Mouse (Mus musculus) small intestine, adult 2 months (tissue): Measurements from ENCODE around the gene Ccnb2. TPM values are rescaled to one million over a fixed set of nuclear protein-coding genes. Genes with fewer than 3 reads are reported as not detected.
A peak's percentile ranks its signal among the peaks of the same experiment; 100 is the strongest.

Source experiments
- H3K27ac ChIP-seq: fragments of 200-500 bp; 2 replicates; pipeline ENCODE4 v1.5.1; 2012; ENCODE audit warnings: low read depth, low read length, control low read depth, inconsistent platforms; ENCODE audit not compliant: insufficient read depth
- H3K27me3 ChIP-seq: fragments of 200-500 bp; 2 replicates; pipeline ENCODE4 v1.6.1; 2012; ENCODE audit warnings: mild to moderate bottlenecking, moderate library complexity, low read length, inconsistent platforms; ENCODE audit not compliant: control insufficient read depth, insufficient read depth
- H3K36me3 ChIP-seq: fragments of 200-500 bp; 2 replicates; pipeline ENCODE4 v1.6.1; 2012; ENCODE audit warnings: mild to moderate bottlenecking, low read length, control low read depth, inconsistent platforms; ENCODE audit not compliant: control insufficient read depth, insufficient read depth
- H3K4me1 ChIP-seq: fragments of 200-500 bp; 2 replicates; pipeline ENCODE4 v1.6.1; 2012; ENCODE audit warnings: low read length, inconsistent platforms, mixed read lengths; ENCODE audit not compliant: control insufficient read depth, insufficient read depth, insufficient read length
- H3K4me3 ChIP-seq: fragments of 200-500 bp; 2 replicates; pipeline ENCODE4 v1.5.1; 2012; ENCODE audit warnings: low read depth, mild to moderate bottlenecking, control low read depth, inconsistent platforms, low read length, moderate library complexity
- CTCF ChIP-seq: fragments of 200-500 bp; IDR thresholded peaks from 2 replicates; pipeline ENCODE4 v1.5.1; 2012; ENCODE audit warnings: low read depth, mild to moderate bottlenecking, control low read depth, inconsistent platforms, low read length, moderate library complexity, mixed read lengths; ENCODE audit not compliant: insufficient replicate concordance, insufficient read length; ENCODE audit errors: extremely low read depth
- POLR2A ChIP-seq: fragments of 200-500 bp; IDR thresholded peaks from 2 replicates; pipeline ENCODE4 v1.6.1; 2012; ENCODE audit warnings: low read depth, mild to moderate bottlenecking, control low read depth, inconsistent platforms, low read length, moderate library complexity
- WGBS: fragments of 180-500 bp; shearing (Covaris S2); methylation state at CpG from one replicate; pipeline ENCODE4 v1.1.7; 2018; 5-methylcytosine and 5-hydroxymethylcytosine counted together
- polyA plus RNA-seq: library from polyadenylated mRNA; depleted of rRNA; stranded (reverse); fragments of >200 nt; gene quantifications from 2 replicates; pipeline ENCODE4 v1.2.3, GENCODE M21; 2012

The Ccnb2 gene
- polyA plus RNA-seq, 1 experiment = 17.6 TPM

DNA sequence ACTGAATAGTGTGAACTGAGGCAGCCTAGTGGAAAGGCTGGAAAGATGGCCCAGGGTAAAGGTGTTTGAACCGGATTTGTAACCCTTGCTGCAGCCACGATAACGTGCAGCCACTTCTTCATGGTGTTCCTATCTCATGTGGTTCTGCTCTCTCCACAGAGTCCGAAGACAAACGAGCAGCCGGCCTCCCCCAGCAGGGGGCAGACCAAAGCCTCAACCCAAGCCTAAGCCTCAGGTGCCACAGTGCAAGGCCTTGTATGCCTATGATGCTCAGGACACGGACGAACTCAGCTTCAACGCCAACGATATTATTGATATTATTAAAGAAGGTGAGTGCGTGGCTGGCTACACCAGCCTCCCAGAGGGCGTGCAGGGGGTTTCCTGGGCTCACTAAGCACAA lies 25.7 kb downstream of the Ccnb2 start:
- peaks cover 43% of the 10 kb centered on the region for H3K36me3 ChIP-seq
- no peak overlapping the region for H3K4me3 ChIP-seq
- no peak for TF ChIP-seq CTCF
- WGBS = 91% methylated on average over 12 of the region's 12 CpGs
- H3K27ac ChIP-seq = no peak overlapping the region
- H3K27me3 ChIP-seq = no peaks in the 10 kb centered on the region
- no peaks in the 10 kb centered on the region; the same call in 1 of the 2 replicates for H3K4me1 ChIP-seq

DNA sequence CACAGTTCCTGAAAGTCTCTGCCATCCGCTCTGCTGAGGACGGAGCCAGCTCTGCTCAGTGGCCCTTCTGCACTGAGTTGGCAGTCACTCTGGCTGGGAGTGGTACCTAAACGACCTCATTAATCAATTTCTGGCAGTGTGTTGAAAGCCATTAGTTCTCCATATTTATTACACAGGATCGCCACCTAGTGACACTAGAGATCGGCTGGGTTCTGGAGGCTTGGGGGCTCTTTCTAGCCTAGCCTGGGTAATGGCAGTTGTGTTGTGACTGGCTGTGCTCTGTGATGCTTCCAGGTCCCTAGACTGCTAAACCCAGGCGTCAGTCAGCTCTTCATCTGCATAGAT lies 28.8 kb downstream of the Ccnb2 start:
- 6% methylated on average over 6 of the region's 6 CpGs for WGBS
- no peaks in the 10 kb centered on the region for H3K27me3 ChIP-seq
- no peak overlapping the region for H3K27ac ChIP-seq
- TF ChIP-seq POLR2A (no peak), CTCF (peak; percentile 39; the same call in 1 of the 2 replicates)
- no peak overlapping the region for H3K4me3 ChIP-seq
- no peaks in the 10 kb centered on the region; the same call in 1 of the 2 replicates for H3K4me1 ChIP-seq
- H3K36me3 ChIP-seq = peaks cover 36% of the 10 kb centered on the region

DNA sequence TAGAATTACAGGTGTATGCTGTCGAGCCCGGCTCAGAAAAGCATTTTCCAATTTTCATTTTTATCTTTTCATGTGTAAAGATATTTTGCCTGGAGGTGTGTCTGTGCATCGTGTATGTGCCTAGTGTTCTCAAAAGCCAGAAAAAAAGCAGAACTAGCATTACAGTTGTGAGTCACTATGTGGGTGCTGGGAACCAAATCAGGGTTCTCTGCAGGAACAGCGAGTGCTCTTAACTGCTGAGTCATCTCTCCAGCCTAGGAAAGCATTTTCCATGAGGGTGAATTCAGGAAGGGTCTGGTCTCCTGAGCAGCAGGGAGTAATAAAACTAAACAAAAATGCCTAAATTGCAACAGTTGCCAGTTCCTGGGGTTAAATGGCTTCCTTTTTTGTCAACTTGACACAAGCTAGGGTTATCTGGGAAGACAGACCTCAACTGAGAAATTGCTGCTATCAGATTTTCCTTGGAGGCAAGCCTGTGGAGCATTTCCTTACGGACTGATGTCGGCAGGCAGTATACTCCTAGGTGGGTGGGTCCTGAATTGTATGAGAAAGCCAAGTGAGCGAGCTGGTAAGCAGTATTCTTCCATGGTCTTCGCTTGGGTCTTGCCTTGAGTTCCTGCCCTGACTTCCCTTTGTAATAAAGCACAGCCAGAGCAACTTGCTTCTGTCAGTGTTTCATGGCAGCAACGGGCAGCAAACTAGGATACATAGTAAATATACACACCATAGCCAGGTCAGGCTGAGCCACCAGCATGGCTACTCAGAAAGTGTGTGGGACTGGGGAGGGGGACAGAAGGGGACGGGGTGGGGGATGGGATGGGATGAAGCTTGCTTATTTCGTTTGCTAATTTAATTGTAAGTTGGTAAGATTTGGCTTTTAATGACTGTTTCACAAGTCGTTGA lies 29.4 kb downstream of the Ccnb2 start:
- H3K27me3 ChIP-seq = no peaks in the 10 kb centered on the region
- no peak overlapping the region for H3K27ac ChIP-seq
- no peaks in the 10 kb centered on the region; the same call in 1 of the 2 replicates for H3K4me1 ChIP-seq
- no peak overlapping the region for H3K4me3 ChIP-seq
- TF ChIP-seq CTCF (no peak), POLR2A (no peak)
- WGBS = 65% methylated on average over 12 of the region's 12 CpGs
- peaks cover 37% of the 10 kb centered on the region for H3K36me3 ChIP-seq

DNA sequence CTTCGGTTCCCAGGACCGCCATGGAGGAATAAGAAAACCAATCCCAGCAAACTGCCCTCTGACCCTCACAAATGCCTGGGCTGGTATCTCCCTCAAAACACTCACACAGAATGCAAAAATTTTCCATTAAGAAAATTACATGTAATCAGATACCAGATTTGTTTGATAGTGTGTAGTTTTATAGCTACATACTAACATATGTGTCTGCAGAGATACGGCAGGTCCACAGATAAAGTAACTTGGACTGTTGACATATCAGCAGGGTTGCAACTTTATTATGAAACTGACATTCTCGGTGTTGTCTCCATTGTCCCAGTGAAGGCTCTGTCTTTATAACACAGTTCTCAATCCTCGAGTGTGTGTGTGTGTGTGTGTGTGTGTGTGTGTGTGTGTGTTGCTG lies 30.3 kb downstream of the Ccnb2 start:
- no peak overlapping the region for H3K27ac ChIP-seq
- H3K27me3 ChIP-seq = no peaks in the 10 kb centered on the region
- TF ChIP-seq CTCF = no peak
- TF ChIP-seq POLR2A = no peak
- no peak overlapping the region for H3K4me3 ChIP-seq
- 91% methylated on average over 5 of the region's 5 CpGs for WGBS
- no peaks in the 10 kb centered on the region; the same call in 1 of the 2 replicates for H3K4me1 ChIP-seq
- peaks cover 35% of the 10 kb centered on the region for H3K36me3 ChIP-seq

DNA sequence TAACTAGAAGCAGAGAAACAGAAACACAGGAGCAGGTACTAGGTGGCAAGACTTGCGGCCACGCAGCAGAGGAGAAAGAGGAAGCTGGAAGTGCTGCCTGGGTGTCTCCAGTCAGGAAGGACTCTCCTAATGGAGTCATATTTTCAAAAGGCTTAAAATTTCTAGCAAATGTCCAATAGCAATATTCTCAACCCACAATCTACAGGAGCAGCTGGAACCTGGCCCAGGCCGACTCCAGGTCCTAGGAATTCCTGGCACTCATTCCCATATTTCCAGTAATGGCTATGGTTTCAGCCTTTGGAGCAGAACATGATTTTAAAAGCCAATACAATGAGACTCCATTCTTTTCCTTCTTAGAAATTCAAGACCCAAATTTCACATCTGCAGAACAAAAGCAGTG lies 31.8 kb downstream of the Ccnb2 start:
- no peaks in the 10 kb centered on the region; the same call in 1 of the 2 replicates for H3K4me1 ChIP-seq
- H3K27ac ChIP-seq = no peak overlapping the region
- peaks cover 34% of the 10 kb centered on the region for H3K36me3 ChIP-seq
- no peak overlapping the region for H3K4me3 ChIP-seq
- no peaks in the 10 kb centered on the region for H3K27me3 ChIP-seq
- TF ChIP-seq CTCF (no peak), POLR2A (no peak)
- WGBS = 85% methylated on average over 3 of the region's 3 CpGs

DNA sequence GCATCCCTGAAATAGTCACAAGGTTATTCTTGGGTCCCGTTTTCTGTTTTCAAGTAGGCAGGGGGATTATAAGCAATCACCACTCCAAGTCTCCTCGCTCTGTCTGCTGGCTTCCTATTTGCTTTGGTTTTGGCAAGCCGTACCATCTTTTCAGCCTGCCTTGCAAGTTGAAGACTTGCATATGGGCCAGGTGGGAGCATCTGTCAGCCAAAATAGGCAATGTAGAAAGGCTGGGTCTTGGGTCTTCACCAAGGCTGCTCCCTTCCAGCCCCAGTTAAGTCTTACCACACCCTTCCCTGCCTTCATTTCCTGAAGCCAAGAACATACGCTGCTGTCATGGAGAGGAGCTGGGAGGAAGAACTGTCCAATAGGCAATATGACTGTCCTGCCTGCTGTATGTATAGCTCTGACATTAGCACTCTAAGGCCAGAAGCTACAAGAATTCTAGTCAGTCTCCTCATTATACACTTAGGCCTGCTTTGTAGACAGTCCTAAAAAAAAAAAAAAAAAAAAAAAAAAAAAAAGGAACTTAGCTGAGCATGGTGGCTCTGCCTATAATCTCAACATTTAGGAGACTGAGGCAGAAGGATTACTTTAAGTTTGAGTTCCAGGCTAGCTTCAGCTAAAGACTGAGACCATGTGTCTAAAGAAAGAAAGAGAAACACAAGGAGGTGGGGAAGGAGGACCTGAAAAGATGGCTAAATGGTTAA lies 33.8 kb downstream of the Ccnb2 start:
- Histone ChIP-seq H3K27me3 (no peaks in the 10 kb centered on the region), H3K4me3 (no peak overlapping the region), H3K36me3 (peaks cover 38% of the 10 kb centered on the region), H3K4me1 (no peaks in the 10 kb centered on the region; the same call in 1 of the 2 replicates), H3K27ac (no peak overlapping the region)
- WGBS = 92% methylated on average over 4 of the region's 4 CpGs
- TF ChIP-seq POLR2A (no peak), CTCF (no peak)
